Mouse (Mus musculus) liver, adult 2 months (tissue): ENCODE data around the gene Cdhr2. TPM values are rescaled to one million over a fixed set of nuclear protein-coding genes. Genes with fewer than 3 reads are reported as not detected.

Experiments used
- DNase-seq: peaks from one replicate; pipeline ENCODE4 v3.0.0-alpha.2; 2011; ENCODE audit warnings: low read depth, low spot score; ENCODE audit errors: extremely low read depth
- H3K27ac ChIP-seq: fragments of 200-500 bp; replicated peaks from 2 replicates; pipeline ENCODE4 v1.5.1; 2012; ENCODE audit warnings: low read depth, mild to moderate bottlenecking, control low read depth, inconsistent platforms, low read length; ENCODE audit not compliant: insufficient read depth
- H3K27me3 ChIP-seq: fragments of 200-500 bp; 2 replicates; pipeline ENCODE4 v1.6.1; 2012; ENCODE audit warnings: mild to moderate bottlenecking, moderate library complexity, low read length, inconsistent platforms; ENCODE audit not compliant: control insufficient read depth, insufficient read depth
- H3K36me3 ChIP-seq: fragments of 200-500 bp; 2 replicates; pipeline ENCODE4 v1.6.1; 2012; ENCODE audit warnings: low read length, inconsistent platforms; ENCODE audit not compliant: control insufficient read depth, insufficient read depth
- H3K4me1 ChIP-seq: fragments of 200-500 bp; 2 replicates; pipeline ENCODE4 v1.6.1; 2011; ENCODE audit warnings: low read length; ENCODE audit not compliant: control insufficient read depth, insufficient read depth
- H3K4me3 ChIP-seq: fragments of 200-500 bp; 2 replicates; pipeline ENCODE4 v1.5.1; 2011; ENCODE audit warnings: low read depth, mild to moderate bottlenecking, control low read depth, low read length, moderate library complexity; ENCODE audit not compliant: insufficient read depth
- H3K79me2 ChIP-seq: fragments of 200-500 bp; 2 replicates; pipeline ENCODE4 v1.6.1; 2012; ENCODE audit warnings: inconsistent platforms, mild to moderate bottlenecking, low read length, moderate library complexity; ENCODE audit not compliant: control insufficient read depth, insufficient read depth
- H3K9ac ChIP-seq: fragments of 200-500 bp; 2 replicates; pipeline ENCODE4 v1.6.1; 2012; ENCODE audit warnings: low read depth, mild to moderate bottlenecking, control low read depth, inconsistent platforms, low read length
- CTCF ChIP-seq: fragments of 200-500 bp; IDR thresholded peaks from 2 replicates; pipeline ENCODE4 v1.5.1; 2011; ENCODE audit warnings: low read depth, low read length, control low read depth
- POLR2A ChIP-seq: fragments of 200-500 bp; IDR thresholded peaks from 2 replicates; pipeline ENCODE4 v1.6.1; 2011; ENCODE audit warnings: low read length, control low read depth; ENCODE audit not compliant: insufficient read depth; ENCODE audit errors: extremely low read depth
- WGBS: fragments of 180-500 bp; shearing (Covaris S2); methylation state at CpG from one replicate; pipeline ENCODE4 v1.1.7; 2018; 5-methylcytosine and 5-hydroxymethylcytosine counted together
- polyA plus RNA-seq: library from polyadenylated mRNA; depleted of rRNA; stranded (reverse); fragments of >200 nt; gene quantifications from 2 replicates; pipeline ENCODE4 v1.2.3, GENCODE M21; 2012
- total RNA-seq: library from RNA; depleted of rRNA; stranded (reverse); fragments of >200 nt; gene quantifications from 2 replicates; pipeline ENCODE4 v1.2.3, GENCODE M21; 2014

The Cdhr2 gene
- total and polyA plus RNA-seq, 2 experiments, result under 0.01 to 0.18 TPM

GRCm38 (mm10) chr13:54750699-54751098, 49.4 kb downstream of the Cdhr2 start:
- Histone ChIP-seq H3K9ac (no peak overlapping the region), H3K36me3 (no peaks in the 10 kb centered on the region), H3K27me3 (peaks cover 6% of the 10 kb centered on the region), H3K79me2 (no peaks in the 10 kb centered on the region), H3K4me3 (no peak overlapping the region), H3K27ac (no peak overlapping the region), H3K4me1 (no peaks in the 10 kb centered on the region)
- DNase-seq, result no peak
- 5% methylated on average over 8 of the region's 8 CpGs for WGBS
- TF ChIP-seq CTCF, result no peak
- TF ChIP-seq POLR2A, result no peak

- Histone ChIP-seq H3K4me1 (no peaks in the 10 kb centered on the region), H3K27me3 (peaks cover 6% of the 10 kb centered on the region), H3K79me2 (no peaks in the 10 kb centered on the region), H3K9ac (no peak overlapping the region), H3K36me3 (no peaks in the 10 kb centered on the region), H3K27ac (no peak overlapping the region), H3K4me3 (no peak overlapping the region)
- no peak for TF ChIP-seq CTCF
- TF ChIP-seq POLR2A, result no peak
- DNase-seq, result no peak
- whole genome bisulfite sequencing, result 64% methylated on average over 10 of the region's 10 CpGs
Observed at GRCm38 (mm10) chr13:54752656-54753055, 51.4 kb downstream of the Cdhr2 start.

GRCm38 (mm10) chr13:54753733-54754132, 52.5 kb downstream of the Cdhr2 start:
- no peak for TF ChIP-seq CTCF
- TF ChIP-seq POLR2A, result no peak
- H3K27me3 ChIP-seq, result peaks cover 6% of the 10 kb centered on the region
- no peaks in the 10 kb centered on the region for H3K36me3 ChIP-seq
- no peak overlapping the region for H3K4me3 ChIP-seq
- H3K9ac ChIP-seq, result no peak overlapping the region
- no peak for DNase-seq
- H3K4me1 ChIP-seq, result no peaks in the 10 kb centered on the region
- WGBS, result 55% methylated on average over 6 of the region's 6 CpGs
- no peaks in the 10 kb centered on the region for H3K79me2 ChIP-seq
- H3K27ac ChIP-seq, result no peak overlapping the region

- no peak for DNase-seq
- H3K27me3 ChIP-seq, result peaks cover 5% of the 10 kb centered on the region
- 53% methylated on average over 12 of the region's 12 CpGs for WGBS
Observed at GRCm38 (mm10) chr13:54754169-54755080, 53.2 kb downstream of the Cdhr2 start.

GRCm38 (mm10) chr13:54755201-54755830, 54.1 kb downstream of the Cdhr2 start:
- no peak for DNase-seq
- Histone ChIP-seq H3K27ac (no peak overlapping the region), H3K79me2 (no peaks in the 10 kb centered on the region), H3K27me3 (no peaks in the 10 kb centered on the region; the same call in 1 of the 2 replicates), H3K4me3 (no peak overlapping the region), H3K9ac (no peak overlapping the region), H3K4me1 (no peaks in the 10 kb centered on the region), H3K36me3 (no peaks in the 10 kb centered on the region)
- WGBS, result 34% methylated on average over 9 of the region's 9 CpGs
- no peak for TF ChIP-seq CTCF
- no peak for TF ChIP-seq POLR2A

More at GRCm38 (mm10) chr13:54754169-54755080, 53.2 kb downstream of the Cdhr2 start:
- H3K36me3 ChIP-seq, result no peaks in the 10 kb centered on the region
- H3K27ac ChIP-seq, result no peak overlapping the region
- H3K4me3 ChIP-seq, result no peak overlapping the region
- no peak for TF ChIP-seq POLR2A
- no peak for TF ChIP-seq CTCF
- H3K4me1 ChIP-seq, result no peaks in the 10 kb centered on the region
- no peak overlapping the region for H3K9ac ChIP-seq
- H3K79me2 ChIP-seq, result no peaks in the 10 kb centered on the region

- Histone ChIP-seq H3K27ac (no peak overlapping the region), H3K4me3 (no peak overlapping the region), H3K9ac (no peak overlapping the region), H3K27me3 (no peaks in the 10 kb centered on the region; the same call in 1 of the 2 replicates), H3K79me2 (no peaks in the 10 kb centered on the region), H3K36me3 (no peaks in the 10 kb centered on the region), H3K4me1 (no peaks in the 10 kb centered on the region)
- WGBS, result 84% methylated on average over 8 of the region's 8 CpGs
- TF ChIP-seq POLR2A (no peak), CTCF (no peak)
- no peak for DNase-seq
Observed at GRCm38 (mm10) chr13:54756156-54756712, 55.0 kb downstream of the Cdhr2 start.
